Mouse (Mus musculus): ENCODE data around the gene Bicc1. TPM values are rescaled to one million over a fixed set of nuclear protein-coding genes. Genes with fewer than 3 reads are reported as not detected.

The Bicc1 gene
- polyA plus RNA-seq, 1 experiment from 2014 or later, result 4.9 TPM

GRCm38 (mm10) chr10:71137606-71138005 is 21.9 kb downstream of the Bicc1 start:
- Histone ChIP-seq H3K4me1 (ENCODE audit: control insufficient read depth, insufficient read depth, low read depth, low read length) (no peaks in the 10 kb centered on the region), H3K9me3 (ENCODE audit: control insufficient read depth, low read length) (no peaks in the 10 kb centered on the region), H3K9ac (ENCODE audit: low read depth, low read length) (no peak overlapping the region), H3K4me3 (ENCODE audit: low read length) (no peak overlapping the region), H3K27me3 (replicated peaks; ENCODE audit: control insufficient read depth, insufficient read depth, low read length) (no peaks in the 10 kb centered on the region), H3K4me2 (ENCODE audit: low read length) (no peak overlapping the region), H3K36me3 (ENCODE audit: control insufficient read depth, insufficient read depth, low read length) (no peaks in the 10 kb centered on the region), H3K27ac (ENCODE audit: low read depth, low read length) (no peak overlapping the region)
- ATAC-seq, result no peak
- 99% methylated on average over 9 of the region's 9 CpGs for WGBS

GRCm38 (mm10) chr10:71131333-71131732 is 28.2 kb downstream of the Bicc1 start:
- H3K9ac ChIP-seq (ENCODE audit: low read depth, low read length), result no peak overlapping the region
- no peak overlapping the region for H3K27ac ChIP-seq (ENCODE audit: low read depth, low read length)
- no peaks in the 10 kb centered on the region for H3K9me3 ChIP-seq (ENCODE audit: control insufficient read depth, low read length)
- H3K4me2 ChIP-seq (ENCODE audit: low read length), result no peak overlapping the region
- WGBS, result 72% methylated on average over 9 of the region's 9 CpGs
- ATAC-seq, result no peak
- H3K36me3 ChIP-seq (ENCODE audit: control insufficient read depth, insufficient read depth, low read length), result no peaks in the 10 kb centered on the region
- H3K27me3 ChIP-seq (replicated peaks; ENCODE audit: control insufficient read depth, insufficient read depth, low read length), result no peaks in the 10 kb centered on the region
- no peaks in the 10 kb centered on the region for H3K4me1 ChIP-seq (ENCODE audit: control insufficient read depth, insufficient read depth, low read depth, low read length)
- H3K4me3 ChIP-seq (ENCODE audit: low read length), result no peak overlapping the region

GRCm38 (mm10) chr10:71130261-71130660 is 29.2 kb downstream of the Bicc1 start:
- 49% methylated on average over 9 of the region's 9 CpGs for WGBS

GRCm38 (mm10) chr10:71127951-71128331 is 31.6 kb downstream of the Bicc1 start:
- 46% methylated on average over 8 of the region's 8 CpGs for WGBS
- Histone ChIP-seq H3K4me1 (ENCODE audit: control insufficient read depth, insufficient read depth, low read depth, low read length) (no peaks in the 10 kb centered on the region), H3K9ac (ENCODE audit: low read depth, low read length) (no peak overlapping the region), H3K9me3 (ENCODE audit: control insufficient read depth, low read length) (no peaks in the 10 kb centered on the region), H3K4me2 (ENCODE audit: low read length) (no peak overlapping the region), H3K27me3 (replicated peaks; ENCODE audit: control insufficient read depth, insufficient read depth, low read length) (no peaks in the 10 kb centered on the region), H3K36me3 (ENCODE audit: control insufficient read depth, insufficient read depth, low read length) (no peaks in the 10 kb centered on the region), H3K27ac (ENCODE audit: low read depth, low read length) (no peak overlapping the region), H3K4me3 (ENCODE audit: low read length) (no peak overlapping the region)
- ATAC-seq, result no peak

More at GRCm38 (mm10) chr10:71130261-71130660, 29.2 kb downstream of the Bicc1 start:
- Histone ChIP-seq H3K36me3 (ENCODE audit: control insufficient read depth, insufficient read depth, low read length) (no peaks in the 10 kb centered on the region), H3K9me3 (ENCODE audit: control insufficient read depth, low read length) (no peaks in the 10 kb centered on the region), H3K27ac (ENCODE audit: low read depth, low read length) (no peak overlapping the region), H3K4me2 (ENCODE audit: low read length) (no peak overlapping the region), H3K4me3 (ENCODE audit: low read length) (no peak overlapping the region), H3K9ac (ENCODE audit: low read depth, low read length) (no peak overlapping the region), H3K27me3 (replicated peaks; ENCODE audit: control insufficient read depth, insufficient read depth, low read length) (no peaks in the 10 kb centered on the region), H3K4me1 (ENCODE audit: control insufficient read depth, insufficient read depth, low read depth, low read length) (no peaks in the 10 kb centered on the region)
- no peak for ATAC-seq

- no peak overlapping the region for H3K4me3 ChIP-seq (ENCODE audit: low read length)
- no peaks in the 10 kb centered on the region for H3K36me3 ChIP-seq (ENCODE audit: control insufficient read depth, insufficient read depth, low read length)
- no peak for ATAC-seq
- H3K27me3 ChIP-seq (replicated peaks; ENCODE audit: control insufficient read depth, insufficient read depth, low read length), result no peaks in the 10 kb centered on the region
- no peak overlapping the region for H3K4me2 ChIP-seq (ENCODE audit: low read length)
- WGBS, result 64% methylated on average over 13 of the region's 13 CpGs
- no peaks in the 10 kb centered on the region for H3K4me1 ChIP-seq (ENCODE audit: control insufficient read depth, insufficient read depth, low read depth, low read length)
- H3K9ac ChIP-seq (ENCODE audit: low read depth, low read length), result no peak overlapping the region
- no peak overlapping the region for H3K27ac ChIP-seq (ENCODE audit: low read depth, low read length)
- H3K9me3 ChIP-seq (ENCODE audit: control insufficient read depth, low read length), result no peaks in the 10 kb centered on the region
These were observed 32.1 kb downstream of the Bicc1 start for GRCm38 (mm10) chr10:71127278-71127950.

- H3K27ac ChIP-seq (ENCODE audit: low read depth, low read length), result no peak overlapping the region
- WGBS, result 60% methylated on average over 3 of the region's 3 CpGs
- no peak for ATAC-seq
- no peak overlapping the region for H3K4me3 ChIP-seq (ENCODE audit: low read length)
- H3K27me3 ChIP-seq (replicated peaks; ENCODE audit: control insufficient read depth, insufficient read depth, low read length), result no peaks in the 10 kb centered on the region
- no peaks in the 10 kb centered on the region for H3K4me1 ChIP-seq (ENCODE audit: control insufficient read depth, insufficient read depth, low read depth, low read length)
- no peak overlapping the region for H3K4me2 ChIP-seq (ENCODE audit: low read length)
- no peaks in the 10 kb centered on the region for H3K36me3 ChIP-seq (ENCODE audit: control insufficient read depth, insufficient read depth, low read length)
- no peaks in the 10 kb centered on the region for H3K9me3 ChIP-seq (ENCODE audit: control insufficient read depth, low read length)
- H3K9ac ChIP-seq (ENCODE audit: low read depth, low read length), result no peak overlapping the region
These were observed 35.5 kb downstream of the Bicc1 start for GRCm38 (mm10) chr10:71123974-71124373.

- Histone ChIP-seq H3K36me3 (ENCODE audit: control insufficient read depth, insufficient read depth, low read length) (no peaks in the 10 kb centered on the region), H3K4me3 (ENCODE audit: low read length) (no peak overlapping the region), H3K4me1 (ENCODE audit: control insufficient read depth, insufficient read depth, low read depth, low read length) (no peaks in the 10 kb centered on the region), H3K9ac (ENCODE audit: low read depth, low read length) (no peak overlapping the region), H3K4me2 (ENCODE audit: low read length) (no peak overlapping the region), H3K27me3 (replicated peaks; ENCODE audit: control insufficient read depth, insufficient read depth, low read length) (no peaks in the 10 kb centered on the region), H3K9me3 (ENCODE audit: control insufficient read depth, low read length) (no peaks in the 10 kb centered on the region), H3K27ac (ENCODE audit: low read depth, low read length) (no peak overlapping the region)
- WGBS, result 61% methylated on average over 4 of the region's 4 CpGs
- no peak for ATAC-seq
These were observed 36.1 kb downstream of the Bicc1 start for GRCm38 (mm10) chr10:71123395-71123794.

- Histone ChIP-seq H3K27ac (ENCODE audit: low read depth, low read length) (no peak overlapping the region), H3K4me1 (ENCODE audit: control insufficient read depth, insufficient read depth, low read depth, low read length) (no peaks in the 10 kb centered on the region), H3K9me3 (ENCODE audit: control insufficient read depth, low read length) (no peaks in the 10 kb centered on the region), H3K9ac (ENCODE audit: low read depth, low read length) (no peak overlapping the region), H3K4me3 (ENCODE audit: low read length) (no peak overlapping the region), H3K36me3 (ENCODE audit: control insufficient read depth, insufficient read depth, low read length) (no peaks in the 10 kb centered on the region), H3K27me3 (replicated peaks; ENCODE audit: control insufficient read depth, insufficient read depth, low read length) (no peaks in the 10 kb centered on the region), H3K4me2 (ENCODE audit: low read length) (no peak overlapping the region)
- WGBS, result 79% methylated on average over 8 of the region's 8 CpGs
- ATAC-seq, result no peak
These were observed 37.0 kb downstream of the Bicc1 start for GRCm38 (mm10) chr10:71122480-71122879.

GRCm38 (mm10) chr10:71120769-71121165 is 38.7 kb downstream of the Bicc1 start:
- H3K27ac ChIP-seq (ENCODE audit: low read depth, low read length), result no peak overlapping the region
- 90% methylated on average over 3 of the region's 3 CpGs for WGBS
- H3K9me3 ChIP-seq (ENCODE audit: control insufficient read depth, low read length), result no peaks in the 10 kb centered on the region
- H3K4me3 ChIP-seq (ENCODE audit: low read length), result no peak overlapping the region
- no peak overlapping the region for H3K9ac ChIP-seq (ENCODE audit: low read depth, low read length)
- H3K4me2 ChIP-seq (ENCODE audit: low read length), result no peak overlapping the region
- H3K27me3 ChIP-seq (replicated peaks; ENCODE audit: control insufficient read depth, insufficient read depth, low read length), result no peaks in the 10 kb centered on the region
- no peaks in the 10 kb centered on the region for H3K36me3 ChIP-seq (ENCODE audit: control insufficient read depth, insufficient read depth, low read length)
- no peaks in the 10 kb centered on the region for H3K4me1 ChIP-seq (ENCODE audit: control insufficient read depth, insufficient read depth, low read depth, low read length)
- no peak for ATAC-seq
